Mouse (Mus musculus): Measurements from ENCODE around the gene Fmo3.

Gene Fmo3

GRCm38 (mm10) chr1:162984428-162984827, at the start of gene Fmo3:
Gene Fmo3, minus strand, starts transcription at chr1:162984528.
- DNase-seq (ENCODE audit: low read depth, low spot score), result no peak

- DNase-seq (ENCODE audit: low read depth, low spot score), result no peak
Measured at GRCm38 (mm10) chr1:163023075-163023474, 38.7 kb upstream of the Fmo3 start.

GRCm38 (mm10) chr1:163009220-163009619, 24.9 kb upstream of the Fmo3 start:
- no peak for DNase-seq (ENCODE audit: low read depth, low spot score)

- no peak for DNase-seq (ENCODE audit: low read depth, low spot score)
Measured at GRCm38 (mm10) chr1:163003496-163003895, 19.2 kb upstream of the Fmo3 start.

GRCm38 (mm10) chr1:163001271-163001829, 17.0 kb upstream of the Fmo3 start:
- no peak for DNase-seq (ENCODE audit: low read depth, low spot score)

- no peak for DNase-seq (ENCODE audit: low read depth, low spot score)
Measured at GRCm38 (mm10) chr1:162987546-162987945, 3.2 kb upstream of the Fmo3 start.

GRCm38 (mm10) chr1:162986777-162987176, 2.4 kb upstream of the Fmo3 start:
- DNase-seq (ENCODE audit: low read depth, low spot score), result no peak

GRCm38 (mm10) chr1:162986121-162986748, 1.9 kb upstream of the Fmo3 start:
- DNase-seq (ENCODE audit: low read depth, low spot score), result no peak

- no peak for DNase-seq (ENCODE audit: low read depth, low spot score)
Measured at GRCm38 (mm10) chr1:162963556-162963955, 20.8 kb downstream of the Fmo3 start.

GRCm38 (mm10) chr1:162957422-162957821, 26.9 kb downstream of the Fmo3 start:
- DNase-seq (ENCODE audit: low read depth, low spot score), result no peak

- DNase-seq (ENCODE audit: low read depth, low spot score), result no peak
Measured at GRCm38 (mm10) chr1:162953079-162953478, 31.2 kb downstream of the Fmo3 start.

- DNase-seq (ENCODE audit: low read depth, low spot score), result no peak
Measured at GRCm38 (mm10) chr1:162949763-162950162, 34.6 kb downstream of the Fmo3 start.

- DNase-seq (ENCODE audit: low read depth, low spot score), result no peak
Measured at GRCm38 (mm10) chr1:162947934-162948333, 36.4 kb downstream of the Fmo3 start.

GRCm38 (mm10) chr1:162946837-162947558, 37.3 kb downstream of the Fmo3 start:
- DNase-seq (ENCODE audit: low read depth, low spot score), result no peak

GRCm38 (mm10) chr1:162943700-162944099, 40.6 kb downstream of the Fmo3 start:
- DNase-seq (ENCODE audit: low read depth, low spot score), result no peak

- DNase-seq (ENCODE audit: low read depth, low spot score), result peak; percentile 68
Measured at GRCm38 (mm10) chr1:162938696-162939351, 45.5 kb downstream of the Fmo3 start.

- DNase-seq (ENCODE audit: low read depth, low spot score), result no peak
Measured at GRCm38 (mm10) chr1:162937970-162938695, 46.2 kb downstream of the Fmo3 start.

- no peak for DNase-seq (ENCODE audit: low read depth, low spot score)
Measured at GRCm38 (mm10) chr1:162937415-162937814, 46.9 kb downstream of the Fmo3 start, which contains the start of gene Fmo6. Gene Fmo6, minus strand, starts transcription at chr1:162937515.

- DNase-seq (ENCODE audit: low read depth, low spot score), result no peak
Measured at GRCm38 (mm10) chr1:162934374-162935012, 49.8 kb downstream of the Fmo3 start.

GRCm38 (mm10) chr1:162932386-162932785, 51.9 kb downstream of the Fmo3 start:
- DNase-seq (ENCODE audit: low read depth, low spot score), result no peak

GRCm38 (mm10) chr1:162931880-162932279, 52.4 kb downstream of the Fmo3 start:
- DNase-seq (ENCODE audit: low read depth, low spot score), result no peak
